Mouse (Mus musculus): ENCODE measurements at regions not wholly inside any gene's neighbourhood (a gene's known extent, or its start where the extent isn't known, plus 50 kb on each side); places are given as distances from the start of the nearest gene placed in this dataset.

- no peak overlapping the region for H3K27ac ChIP-seq
- no peak overlapping the region for H3K4me3 ChIP-seq
- TF ChIP-seq CTCF (IDR thresholded peaks at IDR 0.05), result no peak
- intact Hi-C loops (cut with DNase I), result loop anchor here (5.0 kb wide), 1 partner anchor 258 kb away; no protein-coding TSS in a partner anchor
- DNase-seq, result no peak
These were observed 251.2 kb downstream of the Tgfb2 start for GRCm38 (mm10) chr1:186454393-186455085.

GRCm38 (mm10) chr1:186448841-186449650 lies 256.7 kb downstream of the Tgfb2 start:
- peak; percentile 75 for DNase-seq
- H3K27ac ChIP-seq, result peak overlapping the region; percentile 79
- intact Hi-C loops (cut with DNase I), result no loop called here

GRCm38 (mm10) chr1:186447521-186447920 lies 258.3 kb downstream of the Tgfb2 start:
- intact Hi-C loops (cut with DNase I), result no loop called here
- Histone ChIP-seq H3K4me3 (no peak overlapping the region), H3K27ac (no peak overlapping the region; the same call in 1 of the 2 replicates)
- no peak for DNase-seq
- no peak for TF ChIP-seq CTCF (IDR thresholded peaks at IDR 0.05)

More at GRCm38 (mm10) chr1:186448841-186449650, 256.7 kb downstream of the Tgfb2 start:
- H3K4me3 ChIP-seq, result peak overlapping the region; percentile 13; the same call in 1 of the 2 replicates
- no peak for TF ChIP-seq CTCF (IDR thresholded peaks at IDR 0.05)

- H3K4me3 ChIP-seq, result no peak overlapping the region
- peak; percentile 36 for DNase-seq
- H3K27ac ChIP-seq, result peak overlapping the region; percentile 13; the same call in 1 of the 2 replicates
- no peak for TF ChIP-seq CTCF (IDR thresholded peaks at IDR 0.05)
- intact Hi-C loops (cut with DNase I), result no loop called here
These were observed 261.1 kb downstream of the Tgfb2 start for GRCm38 (mm10) chr1:186444701-186445131.

- no peak overlapping the region for H3K27ac ChIP-seq
- H3K4me3 ChIP-seq, result no peak overlapping the region
- TF ChIP-seq CTCF (IDR thresholded peaks at IDR 0.05), result no peak
- intact Hi-C loops (cut with DNase I), result no loop called here
- no peak for DNase-seq
These were observed 263.6 kb downstream of the Tgfb2 start for GRCm38 (mm10) chr1:186442160-186442559.

- TF ChIP-seq CTCF (IDR thresholded peaks at IDR 0.05), result no peak
- no peak overlapping the region for H3K4me3 ChIP-seq
- no peak for DNase-seq
- intact Hi-C loops (cut with DNase I), result no loop called here
- H3K27ac ChIP-seq, result no peak overlapping the region
These were observed 270.3 kb downstream of the Tgfb2 start for GRCm38 (mm10) chr1:186435336-186435972.

GRCm38 (mm10) chr1:186434782-186435181 lies 271.0 kb downstream of the Tgfb2 start:
- Histone ChIP-seq H3K27ac (no peak overlapping the region), H3K4me3 (no peak overlapping the region)
- DNase-seq, result no peak
- intact Hi-C loops (cut with DNase I), result no loop called here
- TF ChIP-seq CTCF (IDR thresholded peaks at IDR 0.05), result no peak

- intact Hi-C loops (cut with DNase I), result no loop called here
- DNase-seq, result no peak
- H3K27ac ChIP-seq, result no peak overlapping the region
- TF ChIP-seq CTCF (IDR thresholded peaks at IDR 0.05), result no peak
- no peak overlapping the region for H3K4me3 ChIP-seq
These were observed 271.8 kb downstream of the Tgfb2 start for GRCm38 (mm10) chr1:186434007-186434406.

- peak; percentile 21 for DNase-seq
- no peak overlapping the region for H3K27ac ChIP-seq
- peak overlapping the region; percentile 56 for H3K4me3 ChIP-seq
- intact Hi-C loops (cut with DNase I), result no loop called here
- TF ChIP-seq CTCF (IDR thresholded peaks at IDR 0.05), result no peak
These were observed 272.6 kb downstream of the Tgfb2 start for GRCm38 (mm10) chr1:186433169-186433665.

- peak; percentile 32 for DNase-seq
- intact Hi-C loops (cut with DNase I), result no loop called here
- no peak for TF ChIP-seq CTCF (IDR thresholded peaks at IDR 0.05)
- Histone ChIP-seq H3K27ac (no peak overlapping the region), H3K4me3 (no peak overlapping the region)
These were observed 280.4 kb downstream of the Tgfb2 start for GRCm38 (mm10) chr1:186425421-186425820.

- H3K4me3 ChIP-seq, result no peak overlapping the region
- intact Hi-C loops (cut with DNase I), result no loop called here
- DNase-seq, result no peak
- H3K27ac ChIP-seq, result no peak overlapping the region
- TF ChIP-seq CTCF (IDR thresholded peaks at IDR 0.05), result no peak
These were observed 281.7 kb downstream of the Tgfb2 start for GRCm38 (mm10) chr1:186424084-186424483.

GRCm38 (mm10) chr1:186417101-186417500 lies 288.7 kb downstream of the Tgfb2 start:
- intact Hi-C loops (cut with DNase I), result no loop called here
- TF ChIP-seq CTCF (IDR thresholded peaks at IDR 0.05), result no peak
- Histone ChIP-seq H3K27ac (no peak overlapping the region), H3K4me3 (no peak overlapping the region)
- DNase-seq, result peak; percentile 31

- TF ChIP-seq CTCF (IDR thresholded peaks at IDR 0.05), result no peak
- no peak overlapping the region for H3K27ac ChIP-seq
These were observed 290.5 kb downstream of the Tgfb2 start for GRCm38 (mm10) chr1:186415321-186415720.

More at GRCm38 (mm10) chr1:186415321-186415720, 290.5 kb downstream of the Tgfb2 start:
- no peak overlapping the region for H3K4me3 ChIP-seq
- intact Hi-C loops (cut with DNase I), result no loop called here
- no peak for DNase-seq
